Mouse (Mus musculus) T-helper 2 cell (primary cell): ENCODE measurements at regions not wholly inside any gene's neighbourhood (a gene's known extent, or its start where the extent isn't known, plus 50 kb on each side); places are given as distances from the start of the nearest gene placed in this dataset.

Source experiments
- in situ Hi-C: fragments of 300-600 bp; cut with MboI, MseI; formaldehyde crosslinking; loops from one replicate; pipeline ENCODE4 v1.15.1; 2025; ENCODE audit warnings: high pct_unique_total_duplicates

- in situ Hi-C loops, result loop anchor here (10.0 kb wide), 1 partner anchor 92 kb away; no protein-coding TSS in a partner anchor
Measured at GRCm38 (mm10) chr6:100176914-100177560, 110.2 kb downstream of the Rybp start.

GRCm38 (mm10) chr6:100170711-100171348, 116.5 kb downstream of the Rybp start:
- in situ Hi-C loops, result loop anchor here (10.0 kb wide), 1 partner anchor 86 kb away; no protein-coding TSS in a partner anchor

- in situ Hi-C loops, result no loop called here
Measured at GRCm38 (mm10) chr6:100167321-100167720, 120.0 kb downstream of the Rybp start.

GRCm38 (mm10) chr6:100165746-100166145, 121.5 kb downstream of the Rybp start:
- in situ Hi-C loops, result no loop called here

GRCm38 (mm10) chr6:100164162-100164561, 123.1 kb downstream of the Rybp start:
- in situ Hi-C loops, result no loop called here

- in situ Hi-C loops, result no loop called here
Measured at GRCm38 (mm10) chr6:100163814-100164130, 123.5 kb downstream of the Rybp start.

- in situ Hi-C loops, result no loop called here
Measured at GRCm38 (mm10) chr6:100162961-100163813, 124.1 kb downstream of the Rybp start.

GRCm38 (mm10) chr6:100160670-100161069, 126.6 kb downstream of the Rybp start:
- in situ Hi-C loops, result no loop called here

- in situ Hi-C loops, result loop anchor here (10.0 kb wide), 1 partner anchor 675 kb away; no protein-coding TSS in a partner anchor
Measured at GRCm38 (mm10) chr6:100159817-100160216, 127.5 kb downstream of the Rybp start.

GRCm38 (mm10) chr6:100159246-100159645, 128.0 kb downstream of the Rybp start:
- in situ Hi-C loops, result loop anchor here (10.0 kb wide), 1 partner anchor 674 kb away; no protein-coding TSS in a partner anchor

GRCm38 (mm10) chr6:100157288-100157687, 130.0 kb downstream of the Rybp start:
- in situ Hi-C loops, result loop anchor here (10.0 kb wide), 1 partner anchor 672 kb away; no protein-coding TSS in a partner anchor

GRCm38 (mm10) chr6:100156163-100156562, 131.1 kb downstream of the Rybp start:
- in situ Hi-C loops, result loop anchor here (10.0 kb wide), 1 partner anchor 671 kb away; no protein-coding TSS in a partner anchor

- in situ Hi-C loops, result loop anchor here (10.0 kb wide), 1 partner anchor 671 kb away; no protein-coding TSS in a partner anchor
Measured at GRCm38 (mm10) chr6:100155676-100156075, 131.6 kb downstream of the Rybp start.

- in situ Hi-C loops, result loop anchor here (10.0 kb wide), 1 partner anchor 667 kb away; no protein-coding TSS in a partner anchor
Measured at GRCm38 (mm10) chr6:100151447-100151846, 135.8 kb downstream of the Rybp start.

GRCm38 (mm10) chr6:100150703-100151208, 136.5 kb downstream of the Rybp start:
- in situ Hi-C loops, result loop anchor here (10.0 kb wide), 1 partner anchor 666 kb away; no protein-coding TSS in a partner anchor

- in situ Hi-C loops, result no loop called here
Measured at GRCm38 (mm10) chr6:100149458-100149852, 137.8 kb downstream of the Rybp start.

- in situ Hi-C loops, result no loop called here
Measured at GRCm38 (mm10) chr6:100148751-100149457, 138.4 kb downstream of the Rybp start.

GRCm38 (mm10) chr6:100146360-100146935, 140.8 kb downstream of the Rybp start:
- in situ Hi-C loops, result no loop called here

GRCm38 (mm10) chr6:100145869-100146268, 141.4 kb downstream of the Rybp start:
- in situ Hi-C loops, result no loop called here

GRCm38 (mm10) chr6:100144544-100145287, 142.6 kb downstream of the Rybp start:
- in situ Hi-C loops, result no loop called here
